Mouse (Mus musculus): ENCODE results near the gene 9430015G10Rik. TPM values are rescaled to one million over a fixed set of nuclear protein-coding genes. Genes with fewer than 3 reads are reported as not detected.

The 9430015G10Rik gene
- total RNA-seq, 2 experiments from 2014 or later: 2.0 to 3.0 TPM

DNA sequence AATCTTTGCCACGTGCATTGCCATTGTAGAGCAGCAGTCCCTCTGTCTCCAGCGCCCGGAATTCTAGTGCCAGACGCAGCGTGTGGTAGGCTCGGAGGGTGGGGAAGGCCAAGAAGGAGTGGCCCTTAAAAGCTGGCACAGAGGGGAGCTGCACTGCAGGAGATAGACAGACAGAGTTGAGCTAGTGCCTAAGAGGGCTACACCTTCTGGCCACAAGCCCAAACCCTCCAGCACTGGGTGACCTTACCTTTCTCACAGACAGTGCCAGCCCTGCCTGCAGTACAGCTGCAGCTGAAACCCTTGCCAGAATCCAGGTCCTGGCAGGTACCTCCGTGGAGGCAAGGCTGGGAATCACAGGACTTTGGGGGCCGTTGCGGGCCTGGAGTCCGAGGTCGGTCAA, 62.0 kb downstream of the 9430015G10Rik start:
- DNase-seq: peak; percentile 73 to 85

Other genes with a start within 250 kb of the 9430015G10Rik start
- gene Tas1r3, start 246.6 kb upstream of the 9430015G10Rik start, total RNA-seq (2021): under 1 TPM; 0.22 to 0.23 TPM
- gene Cptp, start 240.5 kb upstream of the 9430015G10Rik start, total RNA-seq (2021): 1 to 10 TPM; 6.2 to 8.0 TPM
- gene Ints11, start 240.4 kb upstream of the 9430015G10Rik start, total RNA-seq (2021): 10 to 100 TPM; 14.7 to 14.9 TPM
- 10 to 100 TPM; 10.4 to 12.8 TPM for gene Pusl1, start 218.2 kb upstream of the 9430015G10Rik start, total RNA-seq (2021)
- gene Acap3, start 218.2 kb upstream of the 9430015G10Rik start, total RNA-seq (2021): 1 to 10 TPM; 8.6 to 8.8 TPM
- gene Ube2j2, start 166.2 kb upstream of the 9430015G10Rik start, total RNA-seq (2021): 10 to 100 TPM; 53.0 to 55.9 TPM
- gene C1qtnf12, start 147.7 kb upstream of the 9430015G10Rik start, total RNA-seq (2021): 10 to 100 TPM; 17.0 to 22.4 TPM
- 1 to 10 TPM; 2.7 to 3.1 TPM for gene B3galt6, start 117.3 kb upstream of the 9430015G10Rik start, total RNA-seq (2021)
- 10 to 100 TPM; 82.1 to 89.0 TPM for gene Sdf4, start 117.1 kb upstream of the 9430015G10Rik start, total RNA-seq (2021)
- 1 to 10 TPM in 1 of 2 experiments, under 1 TPM in 1; 0.25 to 1.0 TPM for gene Tnfrsf4, start 96.1 kb upstream of the 9430015G10Rik start, total RNA-seq (2021)
- gene Tnfrsf18, start 83.8 kb upstream of the 9430015G10Rik start, total RNA-seq (2021): under 1 TPM; 0.45 to 0.49 TPM
- under 1 TPM in 1 of 2 experiments, not detected in 1; 0.33 TPM for gene Ttll10, start 50.6 kb upstream of the 9430015G10Rik start, total RNA-seq (2021)
- under 1 TPM; 0.07 to 0.15 TPM for gene Rnf223, start 20.5 kb downstream of the 9430015G10Rik start, total RNA-seq (2021)
- 10 to 100 TPM; 22.6 to 24.7 TPM for gene Agrn, start 87.5 kb downstream of the 9430015G10Rik start, total RNA-seq (2021)
- gene Isg15, start 90.8 kb downstream of the 9430015G10Rik start, total RNA-seq (2021): 1 to 10 TPM; 2.3 to 3.1 TPM
- 10 to 100 TPM in 1 of 2 experiments, 1 to 10 TPM in 1; 9.5 to 11.6 TPM for gene AW011738, start 93.3 kb downstream of the 9430015G10Rik start, total RNA-seq (2021)
- gene Perm1, start 105.9 kb downstream of the 9430015G10Rik start, total RNA-seq (2021): 100 to 1,000 TPM; 265 to 319 TPM
- gene Plekhn1, start 124.9 kb downstream of the 9430015G10Rik start, total RNA-seq (2021): 10 to 100 TPM; 10.1 to 11.0 TPM
- gene Noc2l, start 126.0 kb downstream of the 9430015G10Rik start, total RNA-seq (2021): 10 to 100 TPM; 22.9 to 27.0 TPM
- not detected for gene Samd11, start 145.7 kb downstream of the 9430015G10Rik start, total RNA-seq (2021)
- not detected for gene Vmn2r-ps159, start 221.1 kb downstream of the 9430015G10Rik start, total RNA-seq (2021)